In genomic region chr11:86580319-86581113, GRCm38 (mm10) we compare ENCODE assay signal across 10 mouse cellular contexts. TPM values are rescaled to one million over a fixed set of nuclear protein-coding genes. Genes with fewer than 3 reads are reported as not detected.
DNase-seq lines count a peak whose midpoint lies in the region; ATAC-seq and TF ChIP-seq lines count a peak whose summit lies in the region.
"Had no signal": no experiment of that assay in that cellular context is flagged by ENCODE, and none has a peak within 500 bp of the region (broad histone marks: within the 10 kb centered on the region; RNA-seq: fewer than 3 reads in every experiment).

No protein-coding gene starts in this region.

- H3K9me3 ChIP-seq in E14TG2a.4 (ENCODE audit: low read length): no peaks in the 10 kb centered on the region
- no peaks in the 10 kb centered on the region for H3K9me3 ChIP-seq in intestine, embryonic 15.5 days
- H3K9me3 ChIP-seq in lung, postnatal 0 days (ENCODE audit: low read length): no peaks in the 10 kb centered on the region
- no peaks in the 10 kb centered on the region for H3K9me3 ChIP-seq in forebrain, embryonic 15.5 days

- H3K9ac ChIP-seq in intestine, embryonic 15.5 days: 0 out of 2 replicates have a peak overlapping the region, but pooled peaks have one; percentile 11
- peak overlapping the region; percentile 35; the same call in 1 of the 2 replicates for H3K9ac ChIP-seq in lung, postnatal 0 days (replicated peaks; ENCODE audit: low read depth)
- no peak overlapping the region for H3K9ac ChIP-seq in forebrain, embryonic 15.5 days (replicated peaks)

- peaks cover 6% of the 10 kb centered on the region; the same call in 1 of the 2 replicates for H3K36me3 ChIP-seq in E14TG2a.4 (ENCODE audit: insufficient read depth, low read length)
- H3K36me3 ChIP-seq in intestine, embryonic 15.5 days: no peaks in the 10 kb centered on the region
- H3K36me3 ChIP-seq in lung, postnatal 0 days (ENCODE audit: insufficient read depth, low read length): no peaks in the 10 kb centered on the region
- H3K36me3 ChIP-seq in forebrain, embryonic 15.5 days: peaks cover 6% of the 10 kb centered on the region; the same call in 1 of the 2 replicates

- peak overlapping the region; percentile 53 for H3K4me2 ChIP-seq in intestine, embryonic 15.5 days (replicated peaks)
- peak overlapping the region; percentile 54; the same call in 1 of the 2 replicates for H3K4me2 ChIP-seq in lung, postnatal 0 days (replicated peaks; ENCODE audit: low read depth, low read length)
- no peak overlapping the region for H3K4me2 ChIP-seq in forebrain, embryonic 15.5 days (replicated peaks)

- H3K4me1 ChIP-seq in E14TG2a.4 (replicated peaks; ENCODE audit: low read depth, low read length): peaks cover 84% of the 10 kb centered on the region
- H3K4me1 ChIP-seq in intestine, embryonic 15.5 days (replicated peaks): peaks cover 20% of the 10 kb centered on the region
- peaks cover 50% of the 10 kb centered on the region for H3K4me1 ChIP-seq in lung, postnatal 0 days (ENCODE audit: insufficient read depth, low read depth, low read length)
- H3K4me1 ChIP-seq in forebrain, embryonic 15.5 days: peaks cover 6% of the 10 kb centered on the region; the same call in 1 of the 2 replicates

- 69% methylated on average over 9 of the region's 9 CpGs for WGBS in intestine, embryonic 15.5 days
- WGBS in lung, postnatal 0 days: 67% methylated on average over 9 of the region's 9 CpGs
- 91% methylated on average over 9 of the region's 9 CpGs for WGBS in forebrain, embryonic 15.5 days

- H3K4me3 ChIP-seq in gastrocnemius, adult 2 months: peak overlapping the region; percentile 69
- H3K4me3 ChIP-seq in E14TG2a.4 (replicated peaks; ENCODE audit: low read length): 0 out of 2 replicates have a peak overlapping the region, but pooled peaks have one; percentile 64
- no peak overlapping the region for H3K4me3 ChIP-seq in intestine, embryonic 15.5 days (replicated peaks)
- H3K4me3 ChIP-seq in lung, postnatal 0 days (ENCODE audit: low read depth, low read length): no peak overlapping the region
- H3K4me3 ChIP-seq in forebrain, embryonic 15.5 days: no peak overlapping the region

- intact Hi-C loops in gastrocnemius, adult 2 months (cut with DNase I): no loop called here

- DNase-seq in gastrocnemius, adult 2 months: no peak
- DNase-seq in gastrocnemius, postnatal 10 days: no peak
- DNase-seq in lung, postnatal 0 days (ENCODE audit: low spot score): peak; percentile 85
- no peak for DNase-seq in retina, postnatal 1 day
- no peak for DNase-seq in spleen, postnatal 4 days (ENCODE audit: low spot score in 2 of 2)
- DNase-seq: right cerebral cortex, postnatal 25 days had no signal

- TF ChIP-seq CTCF in gastrocnemius, adult 2 months (IDR thresholded peaks at IDR 0.05): no peak
- no peak for TF ChIP-seq CTCF in E14TG2a.4 (conservative IDR thresholded peaks at IDR 0.05; ENCODE audit: low read length)
- TF ChIP-seq CTCF in lung, postnatal 0 days (IDR thresholded peaks at IDR 0.05): no peak

- H3K27ac ChIP-seq in gastrocnemius, adult 2 months: peak overlapping the region; percentile 94
- H3K27ac ChIP-seq in intestine, embryonic 15.5 days: peak overlapping the region; percentile 97
- H3K27ac ChIP-seq in lung, postnatal 0 days (ENCODE audit: low read length): peak overlapping the region; percentile 93
- no peak overlapping the region for H3K27ac ChIP-seq in forebrain, embryonic 15.5 days (replicated peaks)

- peak; percentile 60; the same call in 1 of the 2 replicates for TF ChIP-seq EP300 in lung, postnatal 0 days (IDR thresholded peaks at IDR 0.05)

- peak; percentile 85 for ATAC-seq in intestine, embryonic 15.5 days
- ATAC-seq in lung, postnatal 0 days: peak; percentile 34
- no peak for ATAC-seq in forebrain, embryonic 15.5 days (replicated peaks)
- ATAC-seq: hindbrain, postnatal 0 days had no signal

- no peaks in the 10 kb centered on the region for H3K27me3 ChIP-seq in E14TG2a.4 (ENCODE audit: insufficient read depth, low read length)
- no peaks in the 10 kb centered on the region for H3K27me3 ChIP-seq in intestine, embryonic 15.5 days (replicated peaks)
- H3K27me3 ChIP-seq in lung, postnatal 0 days (replicated peaks; ENCODE audit: insufficient read depth, low read length): no peaks in the 10 kb centered on the region
- no peaks in the 10 kb centered on the region for H3K27me3 ChIP-seq in forebrain, embryonic 15.5 days

RNA-seq across cellular contexts. Expression of gene Tubd1, which starts 35.7 kb away (rescaled TPM):
- total RNA-seq in gastrocnemius, adult 2 months (2021): 1 to 10 TPM; 6.9 to 8.5 TPM
- total RNA-seq in gastrocnemius, postnatal 10 days (2021): 1 to 10 TPM; 3.5 to 3.7 TPM
- 11.6 and 11.8 TPM in 2 replicates for polyA plus RNA-seq in intestine, embryonic 15.5 days (2015; fragmentation: Nextera tagmentation; extraction: Ambion mirVana)
- polyA plus RNA-seq in lung, postnatal 0 days (2015; fragmentation: Nextera tagmentation; extraction: Ambion mirVana): 7.3 and 7.5 TPM in 2 replicates
- 8.8 and 8.9 TPM in 2 replicates for polyA plus RNA-seq in forebrain, embryonic 15.5 days (2015; fragmentation: Nextera tagmentation; extraction: Ambion mirVana)

RNA-seq across cellular contexts. Expression of gene Rps6kb1, which starts 35.9 kb away (rescaled TPM):
- 10 to 100 TPM; 21.1 to 22.3 TPM for total RNA-seq in gastrocnemius, adult 2 months (2021)
- total RNA-seq in gastrocnemius, postnatal 10 days (2021): 10 to 100 TPM; 36.8 to 43.3 TPM
- 54.6 and 63.6 TPM in 2 replicates for polyA plus RNA-seq in intestine, embryonic 15.5 days (2015; fragmentation: Nextera tagmentation; extraction: Ambion mirVana)
- 35.5 and 35.6 TPM in 2 replicates for polyA plus RNA-seq in lung, postnatal 0 days (2015; fragmentation: Nextera tagmentation; extraction: Ambion mirVana)
- 63.1 and 63.8 TPM in 2 replicates for polyA plus RNA-seq in forebrain, embryonic 15.5 days (2015; fragmentation: Nextera tagmentation; extraction: Ambion mirVana)

Comparison
In these comparisons a context has a peak if more than half of its experiments do, and no peak if none do; other contexts are left out.
1. H3K4me3 ChIP-seq: peak in gastrocnemius, adult 2 months (single experiment) and E14TG2a.4 (single experiment); none in intestine, embryonic 15.5 days (single experiment), lung, postnatal 0 days (single experiment) and forebrain, embryonic 15.5 days (single experiment).